In genomic region chr14:48406086-48406485, GRCm38 (mm10) we compare ENCODE assay signal across 19 mouse cellular contexts. TPM values are rescaled to one million over a fixed set of nuclear protein-coding genes. Genes with fewer than 3 reads are reported as not detected.
DNase-seq lines count a peak whose midpoint lies in the region; TF ChIP-seq lines count a peak whose summit lies in the region.
"Had no signal": no experiment of that assay in that cellular context is flagged by ENCODE, and none has a peak within 500 bp of the region (broad histone marks: within the 10 kb centered on the region; RNA-seq: fewer than 3 reads in every experiment).

No protein-coding gene starts in this region.

- peak; percentile 31 for DNase-seq in adrenal gland, postnatal 14 days
- DNase-seq in adrenal gland, adult 18-20 months (ENCODE audit: low spot score in 2 of 2): no peak
- DNase-seq in heart, postnatal 10 days: peak; percentile 5 to 39
- DNase-seq in heart, adult 8-10 months (ENCODE audit: low spot score): no peak
- peak; percentile 8 for DNase-seq in lung, postnatal 10 days
- DNase-seq in lung, adult 2 months: no peak
- DNase-seq in adipocyte (ENCODE audit: low spot score): peak; percentile 39
- no peak for DNase-seq in retina, postnatal 1 day
- DNase-seq: adrenal gland, adult 8-10 months; cerebellum, adult 11-12 months; kidney, adult 2 months; liver; lung, embryonic 14.5 days; thymus, postnatal 4 days had no signal

- no peak for TF ChIP-seq POLR2A in lung, adult 2 months (IDR thresholded peaks at IDR 0.05; ENCODE audit: borderline replicate concordance, extremely low read depth, low read depth, low read length)

- WGBS in lung, adult 2 months: 89% methylated on average over 13 of the region's 13 CpGs

- intact Hi-C loops in heart, postnatal 10 days (cut with DNase I): no loop called here

- H3K4me3 ChIP-seq in lung, adult 2 months (replicated peaks; ENCODE audit: extremely low read depth, low read depth, low read length): no peak overlapping the region
- H3K4me3 ChIP-seq: erythroblast, embryonic 14.5 days; heart, embryonic 12.5 days; midbrain, embryonic 10.5 days; midbrain, embryonic 15.5 days; neural tube, embryonic 15.5 days had no signal

- no peak for TF ChIP-seq CTCF in lung, adult 2 months (IDR thresholded peaks at IDR 0.05; ENCODE audit: insufficient read depth, low read length)

- H3K4me1 ChIP-seq in lung, adult 2 months (ENCODE audit: control insufficient read depth, insufficient read depth, low read length): no peaks in the 10 kb centered on the region
- H3K4me1 ChIP-seq: heart, embryonic 12.5 days; midbrain, embryonic 15.5 days; neural tube, embryonic 15.5 days had no signal

RNA-seq across cellular contexts. Expression of gene Tmem260, which starts 39.8 kb away (rescaled TPM):
- 25.6 and 27.0 TPM in 2 replicates for total RNA-seq in adrenal gland, postnatal 14 days (2021)
- total RNA-seq in adrenal gland, adult 18-20 months (2021): 10 to 100 TPM; 26.8 to 31.5 TPM
- 10 to 100 TPM; 11.3 to 11.9 TPM for total RNA-seq in heart, postnatal 10 days (2021)
- total RNA-seq in heart, adult 8-10 months (2022): 1 to 10 TPM; 9.2 to 10.0 (median 9.4) TPM
- 15.7 and 22.0 TPM in 2 replicates for polyA plus RNA-seq in lung, adult 2 months (2012; rRNA removed)

Comparison
In these comparisons a context has a peak if more than half of its experiments do, and no peak if none do; other contexts are left out.
1. DNase-seq: peak in adrenal gland, postnatal 14 days (single experiment), heart, postnatal 10 days (2 of 2), lung, postnatal 10 days (single experiment) and adipocyte (single experiment); none in adrenal gland, adult 18-20 months (0 of 2), heart, adult 8-10 months (single experiment), lung, adult 2 months (single experiment) and retina, postnatal 1 day (single experiment).